Mouse (Mus musculus) CH12.LX (cell line): Measurements from ENCODE around the gene Golga1. TPM values are rescaled to one million over a fixed set of nuclear protein-coding genes. Genes with fewer than 3 reads are reported as not detected.

ENCODE experiments used
- DNase-seq: peaks from one replicate; pipeline ENCODE4 v3.0.0-alpha.2; 2013; ENCODE audit errors: extremely low read depth
- H3K27ac ChIP-seq: 2 replicates; pipeline ENCODE4 v1.5.1; 2012; ENCODE audit warnings: low read depth, mild to moderate bottlenecking, control low read depth, moderate library complexity; ENCODE audit not compliant: insufficient read depth
- H3K27me3 ChIP-seq: replicated peaks from 2 replicates; pipeline ENCODE3; 2012; ENCODE audit warnings: inconsistent platforms
- H3K36me3 ChIP-seq, 2 experiments: replicated peaks in 1 of 2; 2 replicates each; pipeline versions ENCODE3 to v1.6.1; 2012; ENCODE audit warnings: inconsistent platforms in 1 of 2, low read length in 1 of 2, mild to moderate bottlenecking in 1 of 2, mixed read lengths in 1 of 2, moderate library complexity in 1 of 2; ENCODE audit not compliant: control insufficient read depth in 1 of 2, insufficient read depth in 1 of 2
- H3K4me1 ChIP-seq, 2 experiments: 2 replicates each; pipeline ENCODE4 v1.6.1; 2012; ENCODE audit warnings: inconsistent platforms in 1 of 2, moderate library complexity in 1 of 2; ENCODE audit not compliant: insufficient read depth in 2 of 2, control insufficient read depth in 1 of 2
- H3K4me2 ChIP-seq: 2 replicates; pipeline ENCODE4 v1.6.1; 2012; ENCODE audit warnings: low read depth, mild to moderate bottlenecking, control low read depth; ENCODE audit not compliant: poor library complexity, insufficient read depth, severe bottlenecking
- H3K4me3 ChIP-seq, 3 experiments: fragments of 150-350 bp in 1 of 3; sonication (generic) in 1 of 3; replicated peaks in 1 of 3; 2 replicates each; pipeline versions ENCODE3 to v1.5.1; 2011 to 2012; ENCODE audit warnings: low read depth in 2 of 3, low read length in 2 of 3, mild to moderate bottlenecking in 2 of 3, moderate library complexity in 2 of 3, control low read depth in 1 of 3, improper control_type of control experiment in 1 of 3, inconsistent platforms in 1 of 3, mixed read lengths in 1 of 3; ENCODE audit not compliant: poor library complexity in 1 of 3
- H3K79me2 ChIP-seq: replicated peaks from 2 replicates; pipeline ENCODE4 v1.6.1; 2012; ENCODE audit warnings: mild to moderate bottlenecking, moderate library complexity; ENCODE audit not compliant: control insufficient read depth, poor library complexity, insufficient read depth, severe bottlenecking; ENCODE audit errors: extremely low read depth
- H3K9ac ChIP-seq: 2 replicates; pipeline ENCODE4 v1.6.1; 2012; ENCODE audit warnings: low read depth, mild to moderate bottlenecking, control low read depth, moderate library complexity; ENCODE audit not compliant: insufficient read depth
- H3K9me3 ChIP-seq: replicated peaks from 2 replicates; pipeline ENCODE3; 2012; ENCODE audit warnings: low read length, inconsistent platforms, mixed read lengths
- BHLHE40 ChIP-seq: IDR thresholded peaks from 2 replicates; pipeline ENCODE4 v1.6.1; 2011; ENCODE audit warnings: mild to moderate bottlenecking, low read depth, low read length, improper control_type of control experiment
- CHD1 ChIP-seq: IDR thresholded peaks from 2 replicates; pipeline ENCODE4 v1.6.1; 2012; ENCODE audit warnings: low read depth, low read length, improper control_type of control experiment, inconsistent platforms
- E2F4 ChIP-seq: IDR thresholded peaks from 2 replicates; pipeline ENCODE4 v1.6.1; 2011; ENCODE audit warnings: low read depth, low read length, improper control_type of control experiment; ENCODE audit not compliant: insufficient replicate concordance
- EP300 ChIP-seq: IDR thresholded peaks from 2 replicates; pipeline ENCODE4 v1.6.1; 2011; ENCODE audit warnings: low read length, improper control_type of control experiment
- ETS1 ChIP-seq: conservative IDR thresholded peaks from 2 replicates; pipeline ENCODE4 v1.6.1; 2012; ENCODE audit warnings: low read depth, mild to moderate bottlenecking, inconsistent platforms, low read length, improper control_type of control experiment, moderate library complexity
- KAT2A ChIP-seq: IDR thresholded peaks from 2 replicates; pipeline ENCODE4 v1.6.1; 2012; ENCODE audit warnings: low read length, improper control_type of control experiment, inconsistent platforms; ENCODE audit not compliant: insufficient replicate concordance
- MAFK ChIP-seq: IDR thresholded peaks from 2 replicates; pipeline ENCODE4 v1.6.1; 2011; ENCODE audit warnings: low read length, improper control_type of control experiment; ENCODE audit not compliant: insufficient replicate concordance
- MAX ChIP-seq: IDR thresholded peaks from 2 replicates; pipeline ENCODE4 v1.6.1; 2011; ENCODE audit warnings: low read length, improper control_type of control experiment
- MYC ChIP-seq: IDR thresholded peaks from 2 replicates; pipeline ENCODE4 v1.6.1; 2011; ENCODE audit warnings: low read depth, mild to moderate bottlenecking, improper control_type of control experiment, low read length
- NELFE ChIP-seq: IDR thresholded peaks from 2 replicates; pipeline ENCODE4 v1.6.1; 2011; ENCODE audit warnings: low read depth, low read length, improper control_type of control experiment
- NRF1 ChIP-seq: IDR thresholded peaks from 2 replicates; pipeline ENCODE4 v1.6.1; 2014; ENCODE audit warnings: low read depth, mild to moderate bottlenecking, inconsistent platforms, low read length, improper control_type of control experiment, moderate library complexity
- POLR2A ChIP-seq: IDR thresholded peaks from 2 replicates; pipeline ENCODE4 v1.6.1; 2011; ENCODE audit warnings: low read depth, mild to moderate bottlenecking, improper control_type of control experiment, low read length
- POLR2AphosphoS2 ChIP-seq: IDR thresholded peaks from 2 replicates; pipeline ENCODE4 v1.6.1; 2011; ENCODE audit warnings: low read depth, low read length, improper control_type of control experiment
- RAD21 ChIP-seq: IDR thresholded peaks from 2 replicates; pipeline ENCODE4 v1.6.1; 2011; ENCODE audit warnings: low read depth, mild to moderate bottlenecking, low read length, improper control_type of control experiment, moderate library complexity
- RCOR1 ChIP-seq: conservative IDR thresholded peaks from 2 replicates; pipeline ENCODE4 v1.6.1; 2012; ENCODE audit warnings: low read depth, mild to moderate bottlenecking, inconsistent platforms, low read length, improper control_type of control experiment
- SIN3A ChIP-seq: IDR thresholded peaks from 2 replicates; pipeline ENCODE4 v1.6.1; 2012; ENCODE audit warnings: low read length, improper control_type of control experiment, inconsistent platforms
- SMC3 ChIP-seq: IDR thresholded peaks from 2 replicates; pipeline ENCODE4 v1.6.1; 2011; ENCODE audit warnings: low read depth, low read length, improper control_type of control experiment
- TBP ChIP-seq: conservative IDR thresholded peaks from 2 replicates; pipeline ENCODE4 v1.6.1; 2011; ENCODE audit warnings: low read depth, low read length, improper control_type of control experiment
- UBTF ChIP-seq: IDR thresholded peaks from 2 replicates; pipeline ENCODE4 v1.6.1; 2012; ENCODE audit warnings: low read depth, mild to moderate bottlenecking, inconsistent platforms, low read length, improper control_type of control experiment, moderate library complexity
- USF2 ChIP-seq: conservative IDR thresholded peaks from 2 replicates; pipeline ENCODE4 v1.6.1; 2011; ENCODE audit warnings: low read depth, low read length, improper control_type of control experiment
- ZMIZ1 ChIP-seq: IDR thresholded peaks from 2 replicates; pipeline ENCODE4 v1.6.1; 2012; ENCODE audit warnings: low read depth, mild to moderate bottlenecking, inconsistent platforms, low read length, improper control_type of control experiment
- ZNF384 ChIP-seq: IDR thresholded peaks from 2 replicates; pipeline ENCODE4 v1.6.1; 2012; ENCODE audit warnings: low read depth, low read length, improper control_type of control experiment, inconsistent platforms
- dilution Hi-C: fragments of 300-500 bp; cut with MboI; formaldehyde crosslinking; loops from 2 replicates; pipeline ENCODE4 v1.14.3; 2020; ENCODE audit warnings: low sequenced_read_pairs; ENCODE audit not compliant: extremely low pct_unique_long_range_greater_than_20kb, extremely low pct_ligation_motif_present
- in situ Hi-C: fragments of 300-500 bp; cut with MboI; formaldehyde crosslinking; loops from 3 replicates; pipeline ENCODE4 v1.14.3; 2019; ENCODE audit warnings: low sequenced_read_pairs, low pct_ligation_motif_present, low pct_unique_long_range_greater_than_20kb, mixed read lengths
- polyA plus RNA-seq: library from polyadenylated mRNA; unstranded; fragments of >175 nt; gene quantifications from 2 replicates; pipeline ENCODE4 v1.2.1, GENCODE M21; 2012; ENCODE audit warnings: low read depth; ENCODE audit not compliant: insufficient read length
- total RNA-seq, 2 experiments: library from RNA; depleted of rRNA; stranded (reverse); fragments of 300-350 nt in 1 of 2; fragments of >200 nt in 1 of 2; gene quantifications; 2 replicates each; pipeline ENCODE4 v1.2.3; 2012 to 2014

Golga1 gene
- total and polyA plus RNA-seq, 3 experiments: 7.8 to 10.1 (median 8.6) TPM

DNA sequence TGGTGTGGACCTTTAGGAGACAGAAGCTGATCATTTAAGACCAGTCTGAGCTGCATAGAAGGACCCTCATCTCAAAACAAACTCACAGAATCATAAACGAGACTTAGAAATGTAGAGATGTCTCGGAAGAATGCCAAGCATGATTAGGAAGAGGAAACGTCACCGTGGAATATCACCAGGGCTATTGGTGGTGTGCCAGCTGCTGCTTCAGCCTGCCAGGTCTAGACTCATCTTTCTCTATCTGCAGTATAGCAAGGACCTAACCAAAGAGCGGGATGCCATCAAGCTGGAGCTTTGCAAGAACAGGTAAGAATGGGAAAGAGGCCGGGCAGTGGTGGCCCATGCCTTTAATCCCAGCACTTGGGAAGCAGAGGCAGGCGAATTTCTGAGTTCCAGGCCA, 91.6 kb downstream of the Golga1 start:
- dilution Hi-C loops: no loop called here
- H3K4me1 ChIP-seq: peaks cover 2 to 20% of the 10 kb centered on the region in 2 experiments; a peak in 3 of 4 replicates
- no peak overlapping the region for H3K4me3 ChIP-seq
- no peaks in the 10 kb centered on the region for H3K36me3 ChIP-seq
- in situ Hi-C loops: no loop called here
- H3K79me2 ChIP-seq: no peaks in the 10 kb centered on the region
- H3K27me3 ChIP-seq: no peaks in the 10 kb centered on the region
- 0 out of 2 replicates have a peak overlapping the region, but pooled peaks have one; percentile 32 for H3K4me2 ChIP-seq
- no peak for TF ChIP-seq POLR2AphosphoS2
- no peak for TF ChIP-seq ZMIZ1
- no peak for TF ChIP-seq SMC3
- no peak for TF ChIP-seq EP300
- TF ChIP-seq RCOR1: no peak
- TF ChIP-seq USF2: no peak
- no peak overlapping the region for H3K27ac ChIP-seq
- no peak for DNase-seq
- no peak overlapping the region for H3K9ac ChIP-seq
- no peaks in the 10 kb centered on the region for H3K9me3 ChIP-seq

DNA sequence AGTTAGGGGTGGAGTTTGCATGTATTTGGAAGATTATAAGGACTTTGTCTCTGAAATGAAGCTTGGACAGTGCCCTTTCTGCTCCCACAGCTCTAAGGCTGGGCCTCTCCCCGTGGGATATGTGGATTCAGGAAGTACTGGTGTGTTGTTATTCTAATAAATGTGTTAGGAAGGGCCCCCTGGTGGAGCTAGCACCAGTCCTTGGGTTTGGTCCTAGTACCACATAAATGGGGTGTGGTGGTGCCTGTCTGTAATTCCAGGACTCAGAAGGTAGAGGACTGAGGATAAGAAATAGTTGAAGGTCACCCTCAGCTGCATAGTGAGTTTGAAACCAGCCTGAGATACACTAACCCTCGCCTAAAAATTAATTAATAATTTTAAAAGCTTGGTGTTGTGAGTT, 92.1 kb downstream of the Golga1 start:
- TF ChIP-seq RAD21: no peak
- TF ChIP-seq TBP: no peak
- no peak for TF ChIP-seq POLR2A
- no peak for TF ChIP-seq SIN3A
- no peak for TF ChIP-seq NELFE
- no peak for TF ChIP-seq UBTF
- no peak for TF ChIP-seq MAX
- no peak for TF ChIP-seq CHD1
- TF ChIP-seq BHLHE40: no peak
- no peak for TF ChIP-seq MYC
- TF ChIP-seq POLR2AphosphoS2: no peak
- no peak for TF ChIP-seq ETS1
- TF ChIP-seq NRF1: no peak
- no peak for TF ChIP-seq ZMIZ1
- TF ChIP-seq MAFK: no peak
- TF ChIP-seq ZNF384: no peak
- TF ChIP-seq USF2: no peak
- TF ChIP-seq KAT2A: no peak
- TF ChIP-seq E2F4: no peak
- Histone ChIP-seq H3K9ac (no peak overlapping the region), H3K79me2 (no peaks in the 10 kb centered on the region), H3K27ac (no peak overlapping the region), H3K4me3 (no peak overlapping the region), H3K4me2 (no peak overlapping the region), H3K9me3 (no peaks in the 10 kb centered on the region), H3K27me3 (no peaks in the 10 kb centered on the region), H3K4me1 (peaks cover 2 to 20% of the 10 kb centered on the region in 2 experiments; a peak in 3 of 4 replicates), H3K36me3 (no peaks in the 10 kb centered on the region)
- in situ Hi-C loops (no loop called here), dilution Hi-C loops (no loop called here)
- DNase-seq: no peak
